Mouse (Mus musculus): ENCODE data around the gene Lgr6. TPM values are rescaled to one million over a fixed set of nuclear protein-coding genes. Genes with fewer than 3 reads are reported as not detected.

Lgr6 gene
- polyA plus RNA-seq, 1 experiment = 0.81 TPM

GRCm38 (mm10) chr1:135026275-135026674, 78.8 kb downstream of the Lgr6 start:
- no peak for TF ChIP-seq POLR2A (IDR thresholded peaks at IDR 0.05; ENCODE audit: insufficient read depth, low read length)
- TF ChIP-seq EP300 (IDR thresholded peaks at IDR 0.05; ENCODE audit: insufficient read depth, low read depth, low read length) = no peak
- no peak for TF ChIP-seq CTCF (IDR thresholded peaks at IDR 0.05; ENCODE audit: low read depth, low read length)
- Histone ChIP-seq H3K36me3 (ENCODE audit: control insufficient read depth, insufficient read depth, low read length, poor library complexity, severe bottlenecking) (no peaks in the 10 kb centered on the region), H3K9me3 (replicated peaks; ENCODE audit: control insufficient read depth, insufficient read depth, low read length, poor library complexity, severe bottlenecking) (0 out of 2 replicates have a peak, but pooled peaks cover 7% of the 10 kb centered on the region), H3K4me3 (ENCODE audit: low read depth, low read length) (no peak overlapping the region), H3K27ac (ENCODE audit: insufficient read depth, low read length) (no peak overlapping the region), H3K4me1 (ENCODE audit: control insufficient read depth, insufficient read depth, low read length) (no peaks in the 10 kb centered on the region), H3K27me3 (ENCODE audit: control insufficient read depth, insufficient read depth, low read length, poor library complexity, severe bottlenecking) (no peaks in the 10 kb centered on the region), H3K9ac (ENCODE audit: low read depth, poor library complexity, severe bottlenecking) (no peak overlapping the region)

- no peak overlapping the region for H3K9ac ChIP-seq (ENCODE audit: low read depth, poor library complexity, severe bottlenecking)
- H3K9me3 ChIP-seq (replicated peaks; ENCODE audit: control insufficient read depth, insufficient read depth, low read length, poor library complexity, severe bottlenecking) = 0 out of 2 replicates have a peak, but pooled peaks cover 7% of the 10 kb centered on the region
- no peak overlapping the region for H3K4me3 ChIP-seq (ENCODE audit: low read depth, low read length)
- no peaks in the 10 kb centered on the region for H3K27me3 ChIP-seq (ENCODE audit: control insufficient read depth, insufficient read depth, low read length, poor library complexity, severe bottlenecking)
- no peak overlapping the region for H3K27ac ChIP-seq (ENCODE audit: insufficient read depth, low read length)
- no peaks in the 10 kb centered on the region for H3K4me1 ChIP-seq (ENCODE audit: control insufficient read depth, insufficient read depth, low read length)
- H3K36me3 ChIP-seq (ENCODE audit: control insufficient read depth, insufficient read depth, low read length, poor library complexity, severe bottlenecking) = no peaks in the 10 kb centered on the region
- TF ChIP-seq EP300 (IDR thresholded peaks at IDR 0.05; ENCODE audit: insufficient read depth, low read depth, low read length) = no peak
- peak; percentile 25 for TF ChIP-seq CTCF (IDR thresholded peaks at IDR 0.05; ENCODE audit: low read depth, low read length)
- TF ChIP-seq POLR2A (IDR thresholded peaks at IDR 0.05; ENCODE audit: insufficient read depth, low read length) = no peak
Observed at GRCm38 (mm10) chr1:135023583-135023982, 81.5 kb downstream of the Lgr6 start.

GRCm38 (mm10) chr1:135021936-135022335, 83.1 kb downstream of the Lgr6 start:
- Histone ChIP-seq H3K36me3 (ENCODE audit: control insufficient read depth, insufficient read depth, low read length, poor library complexity, severe bottlenecking) (no peaks in the 10 kb centered on the region), H3K27me3 (ENCODE audit: control insufficient read depth, insufficient read depth, low read length, poor library complexity, severe bottlenecking) (no peaks in the 10 kb centered on the region), H3K4me3 (ENCODE audit: low read depth, low read length) (no peak overlapping the region), H3K9ac (ENCODE audit: low read depth, poor library complexity, severe bottlenecking) (no peak overlapping the region), H3K27ac (ENCODE audit: insufficient read depth, low read length) (no peak overlapping the region), H3K9me3 (replicated peaks; ENCODE audit: control insufficient read depth, insufficient read depth, low read length, poor library complexity, severe bottlenecking) (0 out of 2 replicates have a peak, but pooled peaks cover 2% of the 10 kb centered on the region), H3K4me1 (ENCODE audit: control insufficient read depth, insufficient read depth, low read length) (no peaks in the 10 kb centered on the region)
- TF ChIP-seq POLR2A (IDR thresholded peaks at IDR 0.05; ENCODE audit: insufficient read depth, low read length) (no peak), EP300 (IDR thresholded peaks at IDR 0.05; ENCODE audit: insufficient read depth, low read depth, low read length) (no peak), CTCF (IDR thresholded peaks at IDR 0.05; ENCODE audit: low read depth, low read length) (no peak)

DNA sequence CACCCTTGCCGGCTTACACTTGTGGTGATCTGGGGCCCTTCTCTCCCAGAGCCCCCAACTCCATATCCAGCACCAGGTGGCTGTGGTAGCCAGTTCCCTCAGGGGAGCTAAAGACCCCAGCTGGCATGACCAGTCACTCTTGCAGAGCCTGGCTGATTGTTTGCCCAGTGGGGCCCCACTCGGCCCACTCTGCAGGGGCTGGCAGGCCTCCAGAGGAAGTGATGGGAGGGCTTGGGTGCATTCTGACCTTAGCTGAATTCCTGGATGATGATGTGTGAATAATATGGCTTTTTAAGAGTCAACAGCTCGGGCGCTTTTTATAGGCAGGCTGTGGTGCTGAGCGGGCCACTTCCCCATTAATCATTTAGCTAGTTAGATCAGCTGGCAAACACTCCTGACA, 84.1 kb downstream of the Lgr6 start:
- H3K27me3 ChIP-seq (ENCODE audit: control insufficient read depth, insufficient read depth, low read length, poor library complexity, severe bottlenecking) = no peaks in the 10 kb centered on the region
- TF ChIP-seq CTCF (IDR thresholded peaks at IDR 0.05; ENCODE audit: low read depth, low read length) (no peak), POLR2A (IDR thresholded peaks at IDR 0.05; ENCODE audit: insufficient read depth, low read length) (no peak), EP300 (IDR thresholded peaks at IDR 0.05; ENCODE audit: insufficient read depth, low read depth, low read length) (no peak)
- no peak overlapping the region for H3K4me3 ChIP-seq (ENCODE audit: low read depth, low read length)
- 0 out of 2 replicates have a peak, but pooled peaks cover 2% of the 10 kb centered on the region for H3K9me3 ChIP-seq (replicated peaks; ENCODE audit: control insufficient read depth, insufficient read depth, low read length, poor library complexity, severe bottlenecking)
- H3K27ac ChIP-seq (ENCODE audit: insufficient read depth, low read length) = no peak overlapping the region
- H3K9ac ChIP-seq (ENCODE audit: low read depth, poor library complexity, severe bottlenecking) = no peak overlapping the region
- no peaks in the 10 kb centered on the region for H3K36me3 ChIP-seq (ENCODE audit: control insufficient read depth, insufficient read depth, low read length, poor library complexity, severe bottlenecking)
- H3K4me1 ChIP-seq (ENCODE audit: control insufficient read depth, insufficient read depth, low read length) = no peaks in the 10 kb centered on the region

DNA sequence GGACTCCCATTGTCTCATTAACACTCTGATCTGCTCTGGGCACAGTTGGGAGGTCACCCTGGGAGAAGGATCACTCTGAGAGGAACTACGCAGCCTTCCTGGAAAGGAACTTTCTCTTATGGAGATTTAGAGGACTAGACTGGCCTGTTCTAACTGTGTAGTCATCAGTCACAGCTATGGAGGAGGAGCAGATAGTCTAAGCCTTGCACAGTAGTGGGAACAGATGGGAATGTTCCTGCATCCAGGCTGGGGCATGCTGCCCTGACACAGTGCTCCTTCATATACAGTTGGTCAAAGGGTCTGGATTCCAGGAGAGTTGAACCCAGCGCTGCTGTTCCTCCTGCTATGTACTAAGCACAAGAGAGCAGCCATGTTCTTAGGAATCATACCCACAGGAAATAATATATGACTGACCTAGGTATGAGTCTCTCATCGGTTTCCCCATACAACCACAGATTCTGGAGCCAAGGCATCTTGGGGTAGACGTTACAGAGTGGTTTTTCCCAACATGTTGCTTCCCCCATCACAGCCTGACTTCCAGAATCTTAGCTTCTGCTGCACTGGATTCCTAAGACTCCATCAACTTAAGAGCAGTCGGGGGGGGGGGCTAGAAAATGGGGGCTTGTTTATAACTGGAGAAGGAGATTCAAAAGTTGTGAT, 84.7 kb downstream of the Lgr6 start:
- H3K27ac ChIP-seq (ENCODE audit: insufficient read depth, low read length) = no peak overlapping the region
- H3K4me1 ChIP-seq (ENCODE audit: control insufficient read depth, insufficient read depth, low read length) = no peaks in the 10 kb centered on the region
- 0 out of 2 replicates have a peak, but pooled peaks cover 2% of the 10 kb centered on the region for H3K9me3 ChIP-seq (replicated peaks; ENCODE audit: control insufficient read depth, insufficient read depth, low read length, poor library complexity, severe bottlenecking)
- no peaks in the 10 kb centered on the region for H3K27me3 ChIP-seq (ENCODE audit: control insufficient read depth, insufficient read depth, low read length, poor library complexity, severe bottlenecking)
- H3K9ac ChIP-seq (ENCODE audit: low read depth, poor library complexity, severe bottlenecking) = no peak overlapping the region
- TF ChIP-seq EP300 (IDR thresholded peaks at IDR 0.05; ENCODE audit: insufficient read depth, low read depth, low read length) = no peak
- no peak for TF ChIP-seq CTCF (IDR thresholded peaks at IDR 0.05; ENCODE audit: low read depth, low read length)
- no peak for TF ChIP-seq POLR2A (IDR thresholded peaks at IDR 0.05; ENCODE audit: insufficient read depth, low read length)
- H3K4me3 ChIP-seq (ENCODE audit: low read depth, low read length) = no peak overlapping the region
- H3K36me3 ChIP-seq (ENCODE audit: control insufficient read depth, insufficient read depth, low read length, poor library complexity, severe bottlenecking) = no peaks in the 10 kb centered on the region

DNA sequence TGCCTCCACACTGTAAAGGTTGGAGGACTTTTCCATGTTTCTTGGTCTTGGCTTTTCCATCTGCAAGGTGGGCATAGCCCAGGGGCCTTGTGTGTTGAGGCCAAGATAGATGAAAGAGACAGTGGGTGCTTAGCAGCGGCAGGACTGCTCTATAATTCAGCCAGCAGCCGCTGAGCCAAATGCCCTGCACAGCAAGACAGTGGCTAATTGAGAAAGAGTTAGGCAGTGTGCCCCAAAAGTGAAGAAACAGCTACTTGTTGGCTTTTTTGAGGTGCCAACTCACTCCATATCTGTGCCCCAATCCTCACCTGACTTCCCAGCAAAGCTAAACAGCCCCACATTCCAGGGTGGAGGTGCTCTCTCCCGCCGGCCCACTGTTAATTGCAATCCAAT, 85.3 kb downstream of the Lgr6 start:
- no peak overlapping the region for H3K9ac ChIP-seq (ENCODE audit: low read depth, poor library complexity, severe bottlenecking)
- no peaks in the 10 kb centered on the region for H3K4me1 ChIP-seq (ENCODE audit: control insufficient read depth, insufficient read depth, low read length)
- TF ChIP-seq POLR2A (IDR thresholded peaks at IDR 0.05; ENCODE audit: insufficient read depth, low read length) = no peak
- TF ChIP-seq CTCF (IDR thresholded peaks at IDR 0.05; ENCODE audit: low read depth, low read length) = no peak
- no peak for TF ChIP-seq EP300 (IDR thresholded peaks at IDR 0.05; ENCODE audit: insufficient read depth, low read depth, low read length)

More for the DNA sequence above, 85.3 kb downstream of the Lgr6 start:
- Histone ChIP-seq H3K4me3 (ENCODE audit: low read depth, low read length) (no peak overlapping the region), H3K27ac (ENCODE audit: insufficient read depth, low read length) (no peak overlapping the region), H3K36me3 (ENCODE audit: control insufficient read depth, insufficient read depth, low read length, poor library complexity, severe bottlenecking) (no peaks in the 10 kb centered on the region), H3K27me3 (ENCODE audit: control insufficient read depth, insufficient read depth, low read length, poor library complexity, severe bottlenecking) (no peaks in the 10 kb centered on the region), H3K9me3 (replicated peaks; ENCODE audit: control insufficient read depth, insufficient read depth, low read length, poor library complexity, severe bottlenecking) (0 out of 2 replicates have a peak, but pooled peaks cover 2% of the 10 kb centered on the region)

Data from ES-Bruce4 (cell line).